Comparison of ENCODE assay signal across 26 mouse cellular contexts in the genomic region with DNA sequence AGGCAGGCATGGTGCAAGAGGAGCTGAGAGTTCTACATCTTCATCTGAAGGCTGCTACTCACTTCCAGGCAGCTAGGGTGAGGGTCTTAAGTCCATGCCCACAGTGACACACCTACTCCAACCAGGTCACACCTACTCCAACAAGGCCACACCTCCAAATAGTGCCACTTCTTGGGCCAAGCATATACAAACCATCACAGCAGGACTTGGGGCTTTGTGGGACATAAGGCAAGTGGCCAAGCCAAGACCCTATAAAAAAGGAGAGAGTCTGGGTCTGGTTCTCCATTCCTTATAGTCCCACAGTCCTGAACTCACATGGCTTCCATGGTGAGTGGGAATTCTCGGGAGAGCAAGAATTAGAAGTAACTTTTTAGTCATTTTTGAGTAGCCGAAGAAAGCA. TPM values are rescaled to one million over a fixed set of nuclear protein-coding genes. Genes with fewer than 3 reads are reported as not detected.
DNase-seq lines count a peak whose midpoint lies in the region; ATAC-seq and TF ChIP-seq lines count a peak whose summit lies in the region.
"Not testable (repeated sequence)": the region's sequence is repeated elsewhere in the genome, so short reads cannot be mapped to it uniquely, and the experiment has no call there.
"Had no signal": no experiment of that assay in that cellular context is flagged by ENCODE, and none has a peak within 500 bp of the region (broad histone marks: within the 10 kb centered on the region; RNA-seq: fewer than 3 reads in every experiment).

No protein-coding gene starts in this region.

- peak overlapping the region; percentile 62; the same call in 1 of the 2 replicates for H3K4me3 ChIP-seq in heart, embryonic 10.5 days
- peak overlapping the region; percentile 70; the same call in 1 of the 2 replicates for H3K4me3 ChIP-seq in heart, embryonic 16.5 days (ENCODE audit: low read length)
- H3K4me3 ChIP-seq in hindbrain, postnatal 0 days (ENCODE audit: low read length); limb, embryonic 15.5 days; lung, embryonic 15.5 days: not testable (repeated sequence)
- H3K4me3 ChIP-seq in midbrain, postnatal 0 days (ENCODE audit: low read depth, low read length) = peak overlapping the region; percentile 67; the same call in 1 of the 2 replicates
- H3K4me3 ChIP-seq in stomach, postnatal 0 days (ENCODE audit: low read depth, low read length) = peak overlapping the region; percentile 60

- not testable (repeated sequence) for H3K9me3 ChIP-seq in heart, embryonic 10.5 days; heart, embryonic 16.5 days (replicated peaks; ENCODE audit: control insufficient read depth, low read length); hindbrain, postnatal 0 days (ENCODE audit: low read length); limb, embryonic 15.5 days; lung, embryonic 15.5 days; midbrain, postnatal 0 days (ENCODE audit: low read length); stomach, postnatal 0 days (ENCODE audit: control insufficient read depth, low read length)

- peaks cover 31% of the 10 kb centered on the region for H3K27me3 ChIP-seq in heart, embryonic 10.5 days (ENCODE audit: insufficient read depth, poor library complexity, severe bottlenecking)
- H3K27me3 ChIP-seq in heart, embryonic 16.5 days (ENCODE audit: control insufficient read depth, insufficient read depth, low read length); hindbrain, postnatal 0 days (ENCODE audit: insufficient read depth, low read length); midbrain, postnatal 0 days (ENCODE audit: insufficient read depth, low read length); stomach, postnatal 0 days (ENCODE audit: control insufficient read depth, insufficient read depth, low read length): not testable (repeated sequence)
- peaks cover 36% of the 10 kb centered on the region for H3K27me3 ChIP-seq in limb, embryonic 15.5 days
- H3K27me3 ChIP-seq in lung, embryonic 15.5 days = peaks cover 48% of the 10 kb centered on the region

- 80% methylated on average over 2 of the region's 2 CpGs for WGBS in heart, embryonic 10.5 days
- 83% methylated on average over 2 of the region's 2 CpGs for WGBS in heart, embryonic 16.5 days
- 80% methylated on average over 2 of the region's 2 CpGs for WGBS in hindbrain, postnatal 0 days
- 72% methylated on average over 2 of the region's 2 CpGs for WGBS in limb, embryonic 15.5 days
- WGBS in lung, embryonic 15.5 days = 63% methylated on average over 2 of the region's 2 CpGs
- WGBS in midbrain, postnatal 0 days = 74% methylated on average over 2 of the region's 2 CpGs
- 65% methylated on average over 2 of the region's 2 CpGs for WGBS in stomach, postnatal 0 days

- H3K36me3 ChIP-seq in heart, embryonic 10.5 days; heart, embryonic 16.5 days (ENCODE audit: control insufficient read depth, insufficient read depth); hindbrain, postnatal 0 days (ENCODE audit: insufficient read depth, low read length); limb, embryonic 15.5 days; lung, embryonic 15.5 days; midbrain, postnatal 0 days (ENCODE audit: insufficient read depth, low read length); stomach, postnatal 0 days (ENCODE audit: control insufficient read depth, insufficient read depth, low read length): not testable (repeated sequence)

- H3K4me1 ChIP-seq in heart, embryonic 10.5 days = peaks cover 24% of the 10 kb centered on the region
- peaks cover 13% of the 10 kb centered on the region for H3K4me1 ChIP-seq in heart, embryonic 16.5 days (ENCODE audit: control insufficient read depth, insufficient read depth, low read length)
- H3K4me1 ChIP-seq in hindbrain, postnatal 0 days (ENCODE audit: insufficient read depth, low read length) = peaks cover 12% of the 10 kb centered on the region
- H3K4me1 ChIP-seq in limb, embryonic 15.5 days = peaks cover 23% of the 10 kb centered on the region
- peaks cover 19% of the 10 kb centered on the region for H3K4me1 ChIP-seq in lung, embryonic 15.5 days
- not testable (repeated sequence) for H3K4me1 ChIP-seq in midbrain, postnatal 0 days (ENCODE audit: insufficient read depth, low read length); stomach, postnatal 0 days (replicated peaks; ENCODE audit: control insufficient read depth, insufficient read depth)

- TF ChIP-seq CTCF in hindbrain, postnatal 0 days (IDR thresholded peaks at IDR 0.05; ENCODE audit: low read depth); midbrain, postnatal 0 days (IDR thresholded peaks at IDR 0.05); stomach, postnatal 0 days (IDR thresholded peaks at IDR 0.05; ENCODE audit: low read depth): not testable (repeated sequence)

- H3K4me2 ChIP-seq in heart, embryonic 16.5 days (ENCODE audit: low read depth, low read length) = peak overlapping the region; percentile 99
- peak overlapping the region; percentile 96; the same call in 1 of the 2 replicates for H3K4me2 ChIP-seq in hindbrain, postnatal 0 days (ENCODE audit: low read depth, low read length)
- H3K4me2 ChIP-seq in limb, embryonic 15.5 days = peak overlapping the region; percentile 99; the same call in 1 of the 2 replicates
- peak overlapping the region; percentile 92; the same call in 1 of the 2 replicates for H3K4me2 ChIP-seq in lung, embryonic 15.5 days
- peak overlapping the region; percentile 73 for H3K4me2 ChIP-seq in midbrain, postnatal 0 days (ENCODE audit: low read depth, low read length, poor library complexity, severe bottlenecking)
- H3K4me2 ChIP-seq in stomach, postnatal 0 days (replicated peaks; ENCODE audit: low read depth) = peak overlapping the region; percentile 96

- H3K27ac ChIP-seq in heart, embryonic 10.5 days; heart, embryonic 16.5 days (ENCODE audit: low read length); hindbrain, postnatal 0 days; limb, embryonic 15.5 days; lung, embryonic 15.5 days; midbrain, postnatal 0 days (ENCODE audit: low read depth, low read length); stomach, postnatal 0 days (replicated peaks): not testable (repeated sequence)

- not testable (repeated sequence) for TF ChIP-seq EP300 in stomach, postnatal 0 days (optimal IDR thresholded peaks at IDR 0.05)

- not testable (repeated sequence) for ATAC-seq in heart, embryonic 16.5 days (replicated peaks; ENCODE audit: extremely low read depth, insufficient read depth, low FRiP score); hindbrain, postnatal 0 days; limb, embryonic 15.5 days (ENCODE audit: insufficient number of reproducible peaks, low FRiP score, low TSS enrichment, low read depth); lung, embryonic 15.5 days (ENCODE audit: borderline replicate concordance, extremely low read depth, low FRiP score, low TSS enrichment); midbrain, postnatal 0 days (ENCODE audit: low FRiP score); stomach, postnatal 0 days (ENCODE audit: low FRiP score, low TSS enrichment)

- DNase-seq in cerebellum, adult 9-11 months = peak; percentile 54
- not testable (repeated sequence) for DNase-seq in heart, embryonic 10.5 days (ENCODE audit: low spot score); hindbrain, postnatal 0 days (ENCODE audit: low spot score); midbrain, postnatal 0 days (ENCODE audit: low spot score); stomach, postnatal 0 days (ENCODE audit: low spot score)

- H3K9ac ChIP-seq in heart, embryonic 16.5 days (ENCODE audit: low read length); hindbrain, postnatal 0 days (replicated peaks; ENCODE audit: low read length); limb, embryonic 15.5 days; lung, embryonic 15.5 days; midbrain, postnatal 0 days (replicated peaks; ENCODE audit: low read length, poor library complexity, severe bottlenecking); stomach, postnatal 0 days (ENCODE audit: low read length): not testable (repeated sequence)

RNA-seq across cellular contexts. Expression of a gene that starts 1.0 kb away (rescaled TPM):
- 1.9 and 3.4 TPM in 2 replicates for polyA plus RNA-seq in heart, embryonic 10.5 days (2016; fragmentation: Nextera tagmentation; extraction: Ambion mirVana)
- 6.4 and 8.6 TPM in 2 replicates for polyA plus RNA-seq in heart, embryonic 16.5 days (2015; fragmentation: Nextera tagmentation; extraction: Ambion mirVana)
- 30.9 and 36.6 TPM in 2 replicates for total RNA-seq in hindbrain, postnatal 0 days (2014; rRNA removed)
- polyA plus RNA-seq in hindbrain, postnatal 0 days (2015; fragmentation: Nextera tagmentation; extraction: Ambion mirVana) = 8.7 and 8.9 TPM in 2 replicates
- 1.8 and 3.3 TPM in 2 replicates for polyA plus RNA-seq in limb, embryonic 15.5 days (2015; fragmentation: Nextera tagmentation; extraction: Ambion mirVana)
- polyA plus RNA-seq in lung, embryonic 15.5 days (2015; fragmentation: Nextera tagmentation; extraction: Ambion mirVana) = 1.1 and 1.5 TPM in 2 replicates
- 34.5 and 35.9 TPM in 2 replicates for total RNA-seq in midbrain, postnatal 0 days (2014; rRNA removed)
- 8.3 and 9.8 TPM in 2 replicates for polyA plus RNA-seq in midbrain, postnatal 0 days (2015; fragmentation: Nextera tagmentation; extraction: Ambion mirVana)
- polyA plus RNA-seq in stomach, postnatal 0 days (2015; fragmentation: Nextera tagmentation; extraction: Ambion mirVana) = 3.0 and 3.4 TPM in 2 replicates
- total RNA-seq: hematopoietic stem cell, adult 5-6 weeks had no signal
- polyA plus RNA-seq: erythroblast, embryonic 14.5 days; G1E had no signal

RNA-seq across cellular contexts. Expression of a gene that starts 44.6 kb away (rescaled TPM):
- not detected in 2 replicates for polyA plus RNA-seq in heart, embryonic 10.5 days (2016; fragmentation: Nextera tagmentation; extraction: Ambion mirVana)
- not detected in 2 replicates for polyA plus RNA-seq in heart, embryonic 16.5 days (2015; fragmentation: Nextera tagmentation; extraction: Ambion mirVana)
- total RNA-seq in hindbrain, postnatal 0 days (2014; rRNA removed) = not detected in 2 replicates
- not detected in 2 replicates for polyA plus RNA-seq in hindbrain, postnatal 0 days (2015; fragmentation: Nextera tagmentation; extraction: Ambion mirVana)
- polyA plus RNA-seq in limb, embryonic 15.5 days (2015; fragmentation: Nextera tagmentation; extraction: Ambion mirVana) = not detected in 2 replicates
- polyA plus RNA-seq in lung, embryonic 15.5 days (2015; fragmentation: Nextera tagmentation; extraction: Ambion mirVana) = not detected in 2 replicates
- not detected in 2 replicates for total RNA-seq in midbrain, postnatal 0 days (2014; rRNA removed)
- not detected in 2 replicates for polyA plus RNA-seq in midbrain, postnatal 0 days (2015; fragmentation: Nextera tagmentation; extraction: Ambion mirVana)
- polyA plus RNA-seq in stomach, postnatal 0 days (2015; fragmentation: Nextera tagmentation; extraction: Ambion mirVana) = not detected in 2 replicates
- total RNA-seq: adrenal gland, adult 18-20 months; adrenal gland, postnatal 36 days; G1E; gastrocnemius, postnatal 36 days; hematopoietic stem cell, adult 5-6 weeks; layer of hippocampus, postnatal 14 days; neutrophil, adult 5-6 weeks had no signal
- polyA plus RNA-seq: embryonic facial prominence, embryonic 12.5 days; erythroblast, embryonic 14.5 days; forebrain, embryonic 12.5 days; G1E; inflammation-experienced regulatory T-cells, adult 6 months; limb, embryonic 10.5 days; liver, embryonic 11.5 days; lung, postnatal 0 days; macrophage; Patski; stomach, embryonic 15.5 days; thymus, adult 2 months had no signal

RNA-seq across cellular contexts. Expression of a gene that starts 53.9 kb away (rescaled TPM):
- 16.0 and 16.4 TPM in 2 replicates for polyA plus RNA-seq in heart, embryonic 10.5 days (2016; fragmentation: Nextera tagmentation; extraction: Ambion mirVana)
- 11.7 and 12.0 TPM in 2 replicates for polyA plus RNA-seq in heart, embryonic 16.5 days (2015; fragmentation: Nextera tagmentation; extraction: Ambion mirVana)
- 5.3 and 7.0 TPM in 2 replicates for total RNA-seq in hindbrain, postnatal 0 days (2014; rRNA removed)
- polyA plus RNA-seq in hindbrain, postnatal 0 days (2015; fragmentation: Nextera tagmentation; extraction: Ambion mirVana) = 5.7 and 7.8 TPM in 2 replicates
- 10.7 and 10.9 TPM in 2 replicates for polyA plus RNA-seq in limb, embryonic 15.5 days (2015; fragmentation: Nextera tagmentation; extraction: Ambion mirVana)
- polyA plus RNA-seq in lung, embryonic 15.5 days (2015; fragmentation: Nextera tagmentation; extraction: Ambion mirVana) = 14.7 and 16.9 TPM in 2 replicates
- 3.2 and 8.1 TPM in 2 replicates for total RNA-seq in midbrain, postnatal 0 days (2014; rRNA removed)
- 5.1 and 6.1 TPM in 2 replicates for polyA plus RNA-seq in midbrain, postnatal 0 days (2015; fragmentation: Nextera tagmentation; extraction: Ambion mirVana)
- polyA plus RNA-seq in stomach, postnatal 0 days (2015; fragmentation: Nextera tagmentation; extraction: Ambion mirVana) = 4.4 and 4.9 TPM in 2 replicates
